Mouse (Mus musculus) liver, postnatal 0 days (tissue): ENCODE data around the gene 0610010K14Rik.

Experiments
- CTCF ChIP-seq: sonication (generic); IDR thresholded peaks from 2 replicates; pipeline ENCODE4 v1.5.1; 2016; ENCODE audit warnings: antibody characterized with exemption, low read depth
- EP300 ChIP-seq: IDR thresholded peaks from 2 replicates; pipeline ENCODE4 v1.6.1; 2016; ENCODE audit warnings: antibody characterized with exemption, low read depth, mild to moderate bottlenecking

DNA sequence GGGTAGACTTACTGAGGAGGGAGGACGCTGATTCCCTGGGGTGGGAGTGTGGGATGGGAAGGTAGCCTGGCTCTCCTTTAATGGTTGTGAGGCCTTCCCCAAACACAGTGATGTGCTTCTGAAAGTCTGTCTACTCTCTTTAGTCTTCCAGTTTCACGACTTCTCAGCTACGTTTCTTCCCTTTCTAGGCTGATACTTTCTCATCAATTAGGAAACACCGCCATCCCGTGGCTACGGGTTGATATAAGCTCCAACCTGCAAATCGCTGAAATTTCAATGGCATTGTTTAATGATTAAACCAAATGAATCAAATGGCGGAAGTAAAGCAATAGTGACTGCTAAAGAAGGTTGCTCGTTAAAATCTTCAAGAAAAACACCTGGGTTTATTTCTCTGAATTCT lies 24.8 kb downstream of the 0610010K14Rik start:
- TF ChIP-seq CTCF = peak; percentile 78
- no peak for TF ChIP-seq EP300
